Mouse (Mus musculus): ENCODE results near the gene Lrrk1.
A peak's percentile ranks its signal among the peaks of the same experiment; 100 is the strongest.

The Lrrk1 gene

DNA sequence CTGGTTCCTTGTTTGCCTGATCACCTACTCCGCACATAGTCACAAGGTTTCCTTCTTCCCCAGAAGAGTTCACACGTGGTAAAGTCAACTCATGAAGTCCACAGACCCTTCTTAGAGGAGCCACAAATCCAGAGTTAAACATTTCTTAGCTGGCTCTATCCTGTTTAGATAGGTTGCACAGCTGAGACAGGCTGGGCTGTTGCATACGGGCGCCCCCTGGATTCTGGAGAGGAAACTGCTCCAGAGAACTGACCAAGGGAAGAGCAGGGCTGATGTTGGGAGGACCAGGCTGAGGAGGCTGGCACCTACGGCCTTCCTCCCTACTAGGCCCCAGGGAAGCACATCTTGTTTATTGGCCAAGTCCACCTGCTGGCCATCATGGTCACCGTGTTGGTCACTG, 138.1 kb downstream of the Lrrk1 start:
- peak; percentile 71 for DNase-seq (ENCODE audit: low spot score)

DNA sequence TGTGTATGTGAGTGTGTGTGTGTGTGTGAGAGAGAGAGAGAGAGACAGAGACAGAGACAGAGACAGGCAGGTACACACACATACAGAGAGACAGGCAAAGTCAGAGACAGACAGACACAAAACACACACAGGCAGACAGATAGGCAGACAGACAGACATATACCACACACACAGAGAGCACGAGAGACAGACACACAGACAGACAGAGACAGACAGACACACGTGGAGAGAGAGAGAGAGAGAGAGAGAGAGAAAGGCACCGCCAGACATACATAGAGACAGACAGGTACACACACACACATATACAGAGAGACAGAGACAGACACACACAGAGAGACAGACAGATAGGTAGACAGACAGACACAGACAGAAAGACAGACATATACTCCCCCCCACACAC, 138.7 kb downstream of the Lrrk1 start:
- no peak for DNase-seq (ENCODE audit: low spot score)

DNA sequence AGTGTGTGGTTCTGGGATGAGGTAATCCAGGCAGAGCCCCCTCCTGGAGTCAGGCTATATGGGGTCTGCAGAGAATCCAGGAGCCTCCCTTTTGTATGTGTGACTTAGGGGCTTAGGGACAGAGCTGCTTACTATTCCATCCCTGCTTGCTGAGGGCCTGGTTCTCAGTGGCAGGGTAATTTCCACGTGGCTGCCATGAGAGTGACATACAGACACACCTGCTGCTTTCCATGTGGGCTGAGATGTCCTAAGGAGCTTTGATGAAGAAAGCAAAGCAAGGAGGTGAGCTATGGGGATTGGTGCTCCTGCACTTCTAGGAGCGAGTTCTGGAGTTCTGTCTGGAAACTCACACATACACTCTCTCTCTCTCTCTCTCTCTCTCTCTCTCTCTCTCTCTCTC, 139.1 kb downstream of the Lrrk1 start:
- DNase-seq (ENCODE audit: low spot score): no peak

DNA sequence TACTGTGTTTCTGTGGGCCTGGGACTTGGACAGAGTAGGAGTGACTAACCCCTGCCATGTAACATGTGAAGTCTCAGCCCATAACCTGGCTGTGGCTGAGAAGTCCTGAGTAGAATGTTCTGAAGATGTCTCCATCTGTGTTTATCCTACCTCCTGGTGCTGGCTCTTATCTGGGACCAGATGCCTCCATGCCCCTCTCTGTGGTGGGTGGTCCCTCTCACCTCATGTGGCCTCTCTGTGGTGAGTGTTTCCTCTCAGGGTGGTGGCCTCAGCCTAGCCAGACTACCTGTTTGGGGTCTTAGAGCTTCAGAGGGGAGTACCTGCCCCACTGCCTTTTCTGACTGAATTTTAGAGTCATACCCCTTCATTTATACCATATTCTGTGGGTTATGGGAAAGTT, 139.9 kb downstream of the Lrrk1 start:
- DNase-seq (ENCODE audit: low spot score): no peak

DNA sequence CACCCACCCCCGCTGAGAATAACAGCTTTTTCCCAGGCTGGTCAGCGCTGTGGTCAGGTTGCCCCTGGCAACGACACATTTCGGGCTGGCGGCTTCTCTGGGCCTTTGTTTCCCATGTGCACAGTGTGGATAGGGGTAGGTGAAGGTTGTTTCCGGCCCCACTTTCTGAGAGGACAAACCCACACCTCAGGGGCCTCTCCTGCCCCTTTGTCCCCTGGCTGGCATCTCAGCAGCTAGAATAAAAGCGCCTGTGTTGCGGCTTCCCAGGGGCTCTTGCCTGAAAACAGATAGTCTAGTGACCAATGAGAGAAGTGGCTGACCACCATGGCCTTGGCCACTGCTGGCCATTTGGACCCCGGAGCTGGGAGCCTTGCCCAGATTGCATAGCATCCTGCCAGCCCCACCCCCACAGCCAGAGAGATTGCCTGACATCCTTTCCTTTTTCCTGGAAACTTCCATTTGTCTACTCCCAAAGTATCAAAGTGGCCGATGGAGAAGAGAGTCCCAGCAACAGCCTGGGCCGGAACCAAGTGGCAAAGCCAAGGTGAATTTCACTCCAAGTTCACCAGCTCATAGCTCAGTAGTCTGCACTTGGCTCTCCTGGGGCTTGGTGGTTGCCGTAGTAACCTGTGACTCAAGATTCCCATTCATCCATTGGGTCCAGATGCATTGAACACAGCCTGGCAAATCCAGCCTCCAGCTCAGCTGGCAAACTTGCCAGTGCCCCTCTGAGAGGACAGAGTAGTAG, 140.7 kb downstream of the Lrrk1 start:
- no peak for DNase-seq (ENCODE audit: low spot score)

DNA sequence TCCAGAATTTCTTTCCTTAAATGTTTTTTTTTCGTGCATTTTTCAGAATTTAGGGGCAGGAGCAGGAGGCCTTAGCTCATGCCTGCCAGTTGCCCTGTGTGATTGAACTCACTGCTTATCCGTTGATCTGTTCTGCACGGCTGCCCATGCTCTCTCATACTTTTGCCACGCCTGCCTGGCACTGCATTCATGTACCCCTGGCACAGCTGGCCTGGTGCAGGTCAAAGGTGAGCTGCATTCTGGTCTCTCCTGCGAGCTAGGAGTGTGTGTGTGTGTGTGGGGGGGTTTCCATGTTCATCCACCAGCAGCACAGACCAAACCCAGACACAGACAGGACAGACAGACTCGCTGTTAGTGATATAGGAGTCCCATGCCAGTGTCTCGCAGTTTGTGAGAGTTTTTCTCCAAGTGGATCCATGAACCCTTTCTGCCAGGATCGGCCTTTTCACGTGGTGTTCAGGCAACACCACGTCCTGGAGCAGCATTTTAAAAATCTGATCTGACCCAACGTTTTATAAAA, 141.4 kb downstream of the Lrrk1 start:
- no peak for DNase-seq (ENCODE audit: low spot score)

DNA sequence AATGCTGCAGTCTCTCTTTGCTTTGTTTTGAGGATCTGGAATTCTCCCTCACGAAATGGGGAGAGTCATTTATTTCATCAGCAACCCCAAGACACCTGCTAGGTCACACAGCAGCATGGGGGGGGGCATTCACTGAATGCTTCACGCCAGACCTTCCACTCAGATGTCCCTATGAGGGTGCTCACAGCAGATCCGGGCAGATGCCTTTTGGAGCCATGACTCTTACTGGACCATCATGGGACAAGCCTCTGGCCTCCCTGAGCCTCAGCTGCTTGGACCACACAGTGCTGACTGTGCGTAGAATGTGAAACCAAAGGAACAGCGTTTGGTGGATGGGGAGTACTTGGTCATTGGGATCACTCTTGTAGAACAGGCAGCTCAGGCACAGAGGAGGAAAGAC, 142.5 kb downstream of the Lrrk1 start:
- DNase-seq (ENCODE audit: low spot score): no peak

DNA sequence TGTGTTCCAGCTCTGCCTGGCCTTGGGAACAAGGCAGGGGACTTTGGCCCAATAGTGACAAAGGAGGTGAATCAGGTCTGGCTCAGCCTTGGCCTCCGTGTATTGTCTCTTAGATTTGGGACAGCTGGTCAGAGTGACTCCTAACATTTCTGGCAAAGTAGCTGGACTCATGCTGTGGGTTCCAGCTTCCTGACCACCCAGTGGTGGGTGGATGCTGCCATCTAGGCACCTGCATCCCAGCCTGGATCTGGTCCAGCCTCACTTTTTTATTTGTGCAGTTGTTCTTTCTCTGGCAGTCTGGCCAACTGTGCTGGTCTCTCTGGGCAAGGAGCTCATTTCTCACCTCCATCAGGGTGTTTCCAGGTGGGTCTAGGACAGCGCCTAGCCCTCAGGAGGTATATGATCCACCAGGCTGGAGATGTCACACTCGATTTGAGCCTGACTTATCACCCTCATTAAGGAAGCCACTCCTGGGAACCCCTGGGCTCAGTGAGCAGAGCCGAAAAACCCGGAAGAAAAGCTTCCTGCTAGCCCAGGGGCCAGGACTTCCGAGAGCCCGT, 144.3 kb downstream of the Lrrk1 start:
- DNase-seq (ENCODE audit: low spot score): no peak

DNA sequence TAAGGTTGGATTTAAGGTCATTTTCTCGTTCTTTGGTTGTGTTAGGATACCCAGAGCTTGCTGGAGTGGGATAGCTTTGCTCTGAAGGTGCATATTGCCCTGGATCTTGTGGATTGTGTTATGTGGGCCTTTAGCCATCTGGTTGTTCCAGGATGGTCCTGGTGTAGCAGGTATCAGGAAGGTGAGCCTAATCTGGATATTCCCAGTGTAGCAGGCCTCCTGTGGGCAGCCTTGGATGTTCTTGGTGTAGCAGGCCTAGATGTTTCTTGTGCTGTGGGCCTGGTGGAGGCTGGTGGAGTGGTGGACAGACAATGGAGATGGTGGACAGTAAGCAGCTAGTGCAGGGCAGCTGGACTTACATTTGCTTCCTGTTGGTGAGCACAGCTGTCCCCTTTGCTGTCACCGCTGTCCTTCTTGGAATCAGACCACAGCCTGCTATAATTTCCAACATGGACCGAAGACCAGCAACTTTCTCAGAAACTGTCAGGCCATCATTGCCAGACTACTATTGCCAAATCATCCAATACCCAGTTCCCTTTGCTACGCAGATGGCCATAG, 146.2 kb downstream of the Lrrk1 start:
- DNase-seq (ENCODE audit: low spot score): no peak

DNA sequence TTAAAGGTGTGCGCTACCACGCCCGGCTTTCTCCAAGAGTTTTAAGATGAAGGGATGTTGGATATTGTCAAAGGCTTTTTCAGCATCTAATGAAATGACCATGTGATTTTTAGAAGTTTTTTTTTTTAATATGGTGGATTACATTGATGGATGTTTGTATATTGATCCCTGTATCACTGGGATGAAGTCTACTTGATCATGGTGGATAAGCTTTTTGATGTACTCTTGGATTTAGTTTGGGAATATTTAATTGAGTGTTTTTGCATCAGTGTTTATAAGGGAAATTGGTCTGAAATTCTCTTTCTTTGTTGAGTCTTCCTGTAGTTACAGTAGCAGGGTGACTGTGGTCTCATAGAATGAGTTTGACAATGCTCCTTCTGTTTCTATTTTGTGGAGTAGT, 150.0 kb downstream of the Lrrk1 start:
- no peak for DNase-seq (ENCODE audit: low spot score)

DNA sequence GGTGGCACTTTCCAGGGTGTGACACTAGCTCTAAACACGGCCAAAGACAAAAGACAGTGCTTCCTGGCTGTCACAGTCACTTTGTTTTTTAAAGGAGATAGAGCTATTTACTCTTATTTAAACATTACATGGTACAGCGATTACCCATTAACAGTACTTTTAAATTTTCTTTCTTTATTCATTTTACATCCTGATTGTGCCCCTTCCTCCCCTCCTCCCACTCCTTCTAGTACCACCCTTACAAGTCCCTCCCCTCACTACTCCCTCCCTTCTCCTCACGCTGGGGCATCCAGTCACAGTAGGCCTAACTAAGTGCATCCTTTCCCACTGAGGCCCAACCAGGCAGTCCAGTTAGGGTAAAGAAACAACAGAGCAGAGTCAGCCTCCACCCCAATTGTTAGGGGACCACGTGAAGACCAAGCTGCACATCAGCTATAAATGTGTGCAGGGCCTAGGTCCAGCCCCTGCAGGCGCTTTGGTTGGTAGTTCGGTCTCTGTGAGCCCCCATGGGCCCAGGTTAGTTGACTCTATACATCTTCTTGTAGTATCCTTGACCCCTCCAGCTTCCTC, 154.1 kb downstream of the Lrrk1 start:
- DNase-seq (ENCODE audit: low spot score): no peak

DNA sequence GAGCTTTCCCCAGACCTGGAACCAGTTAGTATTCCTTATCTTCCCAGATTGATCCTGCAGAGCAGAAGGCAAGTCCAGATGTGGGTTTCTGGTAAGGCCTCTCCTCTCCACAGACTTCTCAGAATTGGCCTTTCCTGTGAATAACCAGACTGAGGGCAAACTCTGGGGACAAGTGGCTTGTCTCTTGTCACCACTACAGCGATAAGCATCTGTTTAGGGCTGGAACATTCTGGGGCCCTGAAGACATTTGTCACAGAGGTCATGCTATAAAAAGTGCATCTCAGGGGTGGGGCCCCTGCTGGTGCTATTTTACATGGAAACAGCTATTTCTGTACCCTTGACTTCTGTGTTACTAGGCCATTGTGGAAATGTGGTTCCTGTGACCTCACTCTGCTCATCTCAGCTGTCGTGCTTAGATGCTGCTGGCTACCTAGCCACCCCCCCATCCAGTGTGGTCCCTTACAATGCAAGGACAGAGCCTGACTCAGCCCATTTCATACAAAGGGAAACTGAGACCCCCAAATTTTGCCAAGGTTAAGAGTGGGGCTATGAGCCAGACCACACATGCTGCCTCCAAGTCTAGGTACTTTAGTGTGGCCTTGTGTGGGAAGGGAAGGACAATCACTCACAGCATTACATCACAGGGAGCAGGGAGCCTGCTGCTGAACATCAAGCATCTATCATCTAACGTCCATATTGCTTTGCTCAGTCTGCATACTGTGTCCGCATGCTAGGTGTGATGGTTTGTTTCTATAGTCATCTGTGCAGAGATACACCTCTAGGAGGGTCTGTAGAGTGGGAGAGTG, 154.8 kb downstream of the Lrrk1 start:
- DNase-seq (ENCODE audit: low spot score): no peak

DNA sequence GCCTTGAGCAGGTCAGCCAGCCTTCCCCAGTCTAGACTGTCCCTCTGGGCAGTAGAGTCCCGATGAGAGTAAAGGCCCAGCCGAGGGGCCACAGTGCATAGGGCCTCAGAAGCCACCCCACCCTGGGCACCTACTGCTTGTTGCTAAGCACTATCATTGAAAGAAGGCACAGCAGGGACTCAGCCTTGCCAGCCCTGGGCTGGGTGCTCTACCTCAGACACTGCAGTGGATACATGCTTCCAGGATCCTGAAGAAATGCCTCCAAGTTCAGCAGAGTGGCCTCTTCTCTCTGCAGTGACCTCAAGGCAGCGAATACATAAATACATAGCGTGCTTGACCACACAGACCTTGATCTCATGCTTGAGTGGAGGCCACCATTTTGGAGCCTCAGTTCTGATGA, 156.3 kb downstream of the Lrrk1 start:
- DNase-seq (ENCODE audit: low spot score): no peak

DNA sequence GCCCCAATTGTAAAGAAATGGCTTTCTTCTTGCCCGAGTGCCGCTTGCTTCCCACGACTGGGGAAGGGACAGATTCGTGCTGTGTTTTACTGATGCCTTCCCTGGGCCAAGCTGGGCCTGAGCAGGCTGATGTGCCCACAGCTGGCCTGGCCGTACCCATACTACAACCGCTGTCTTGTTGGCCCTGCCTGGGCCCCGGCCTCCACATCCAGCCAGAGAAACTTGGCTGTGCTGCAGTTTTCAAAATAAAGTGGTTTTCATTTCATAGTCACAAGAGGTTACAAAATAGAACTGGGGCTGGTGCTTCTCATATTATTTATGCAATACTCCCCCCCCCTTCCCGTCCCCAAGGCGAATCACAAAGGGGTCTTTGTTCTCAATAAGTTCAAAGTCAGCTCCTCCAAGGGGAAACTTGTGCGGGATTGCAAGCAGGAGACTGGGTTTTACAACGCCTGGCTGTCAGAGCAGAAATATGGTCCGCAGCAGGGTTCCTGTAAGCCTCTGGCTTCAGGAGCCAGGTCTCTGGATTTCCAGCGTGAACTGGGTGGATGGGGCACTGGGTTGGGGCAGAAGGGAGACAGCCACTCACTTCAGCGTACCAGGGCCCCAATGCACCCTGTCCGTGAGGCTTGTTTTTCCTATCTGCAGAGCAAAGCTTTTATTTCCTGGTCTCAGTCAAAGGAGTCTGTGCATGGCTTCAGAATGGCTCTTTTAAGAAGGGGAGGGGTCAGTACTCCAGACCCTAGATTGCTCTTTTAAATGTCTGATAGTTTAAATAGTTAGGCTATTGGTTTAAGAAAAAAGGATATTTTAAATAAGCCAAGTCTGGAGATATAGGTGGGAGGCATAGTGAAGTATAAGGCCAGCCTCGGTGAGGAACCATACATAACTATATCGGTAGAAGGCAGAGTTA, 157.3 kb downstream of the Lrrk1 start:
- no peak for DNase-seq (ENCODE audit: low spot score)

DNA sequence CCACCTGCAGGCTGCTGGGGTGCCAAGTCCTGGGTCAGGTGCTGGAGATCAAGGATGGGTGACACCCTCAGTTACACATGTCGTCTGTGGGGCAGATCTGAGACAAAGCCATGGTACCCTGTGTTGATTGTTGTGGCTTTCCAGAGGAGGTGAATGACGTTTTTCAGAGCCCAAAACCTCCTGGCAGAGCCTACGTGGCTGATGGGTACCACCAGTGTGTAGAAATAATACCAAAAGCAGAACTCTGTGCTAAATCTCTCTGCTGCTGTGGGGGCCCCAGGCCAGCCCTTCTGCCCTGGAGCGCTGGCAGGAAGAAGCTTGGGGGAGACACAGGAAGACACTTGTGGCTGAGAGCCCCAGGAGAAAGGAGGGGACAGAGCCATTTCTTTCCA, 157.9 kb downstream of the Lrrk1 start:
- no peak for DNase-seq (ENCODE audit: low spot score)

DNA sequence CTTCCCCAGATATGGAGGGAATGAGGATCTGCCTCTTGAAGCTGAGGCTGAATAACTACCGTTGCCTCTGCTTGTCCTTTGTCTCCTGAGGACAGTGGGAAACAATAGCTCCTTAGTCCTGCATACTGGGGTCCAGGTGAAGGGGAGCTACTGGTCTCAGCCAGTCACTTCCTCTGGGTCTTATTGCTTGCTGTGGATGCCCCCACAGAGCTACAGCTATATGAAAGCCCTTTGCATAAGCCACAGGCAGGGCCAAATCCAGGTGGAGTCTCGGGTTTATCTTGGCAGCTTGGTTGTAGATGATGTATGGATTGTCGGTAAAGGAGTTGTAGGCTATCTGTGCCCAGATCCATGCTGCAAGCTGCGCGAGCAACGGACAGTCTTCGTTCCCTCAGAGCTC, 158.7 kb downstream of the Lrrk1 start:
- no peak for DNase-seq (ENCODE audit: low spot score)

DNA sequence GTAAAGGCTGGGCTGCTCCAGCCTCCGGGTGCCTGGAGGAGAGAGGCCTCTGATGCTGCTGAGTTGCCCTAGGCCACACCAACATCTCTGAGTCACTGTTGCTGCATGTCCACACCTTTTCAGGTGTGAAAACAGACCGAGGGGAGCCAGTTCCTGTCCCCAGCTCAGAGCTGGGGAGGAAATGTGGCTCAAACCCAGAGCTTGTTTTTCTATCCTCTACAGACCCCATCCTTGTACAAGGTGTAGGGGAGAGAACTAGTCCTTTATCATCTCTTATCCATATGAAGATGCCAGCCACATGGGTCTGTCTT, 159.6 kb downstream of the Lrrk1 start:
- DNase-seq (ENCODE audit: low spot score): no peak

DNA sequence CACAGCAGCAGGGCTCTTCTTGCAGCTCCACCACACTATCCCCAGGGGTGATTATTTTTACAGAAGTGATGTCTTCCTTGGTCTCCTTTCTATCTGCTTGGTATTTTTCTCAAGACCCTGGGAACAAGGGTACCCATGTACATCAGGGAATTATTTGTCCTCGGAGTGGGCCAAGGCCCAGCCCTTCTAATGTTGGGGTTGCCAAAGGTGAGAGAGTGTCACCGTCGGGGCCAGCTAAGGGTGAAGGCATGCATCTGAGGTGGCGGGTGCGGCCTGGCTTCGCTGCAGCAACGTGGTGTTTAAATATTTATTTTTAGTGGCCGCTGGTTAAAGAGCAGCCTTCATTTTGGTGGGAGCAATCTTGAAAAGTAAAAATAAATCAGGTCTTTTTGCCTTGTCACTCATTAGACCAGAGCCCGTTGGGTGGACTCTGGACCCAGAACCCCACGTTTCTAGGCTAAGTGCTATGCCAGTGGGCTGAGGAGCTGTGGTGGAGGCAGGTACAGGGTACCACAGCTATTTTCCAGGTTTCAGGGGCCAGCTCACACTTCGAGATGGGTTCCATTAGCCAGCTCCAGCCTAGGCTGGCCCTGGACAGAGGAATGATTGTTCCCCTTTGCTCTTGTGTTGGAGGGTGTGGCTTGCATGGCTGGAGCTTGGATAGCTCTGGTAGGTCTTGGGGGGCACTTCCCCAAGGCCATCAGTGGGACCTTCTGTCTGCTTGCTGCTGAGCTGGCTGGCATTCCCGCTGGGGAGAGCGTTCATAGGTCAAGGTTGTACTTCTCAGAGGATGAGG, 160.1 kb downstream of the Lrrk1 start:
- DNase-seq (ENCODE audit: low spot score): no peak

DNA sequence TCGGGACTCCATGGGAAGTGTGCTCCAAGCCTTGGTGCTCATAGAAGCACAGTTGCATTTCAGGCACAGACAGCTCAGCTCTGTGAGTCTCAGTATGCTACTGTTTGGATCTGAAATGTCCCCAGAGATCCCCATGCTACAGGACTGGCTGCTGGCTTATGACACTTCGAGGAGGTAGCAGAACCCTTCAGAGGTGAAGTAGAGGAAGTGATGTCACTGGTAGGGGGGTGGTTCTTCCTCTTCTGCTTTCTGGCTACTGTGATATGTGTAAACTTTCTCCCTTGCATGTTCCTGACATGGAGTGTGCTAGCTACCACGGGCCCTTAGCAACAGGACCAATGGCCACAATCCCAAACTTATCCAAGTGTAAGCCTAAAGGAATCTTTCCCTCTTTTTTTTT, 162.3 kb downstream of the Lrrk1 start:
- no peak for DNase-seq (ENCODE audit: low spot score)

DNA sequence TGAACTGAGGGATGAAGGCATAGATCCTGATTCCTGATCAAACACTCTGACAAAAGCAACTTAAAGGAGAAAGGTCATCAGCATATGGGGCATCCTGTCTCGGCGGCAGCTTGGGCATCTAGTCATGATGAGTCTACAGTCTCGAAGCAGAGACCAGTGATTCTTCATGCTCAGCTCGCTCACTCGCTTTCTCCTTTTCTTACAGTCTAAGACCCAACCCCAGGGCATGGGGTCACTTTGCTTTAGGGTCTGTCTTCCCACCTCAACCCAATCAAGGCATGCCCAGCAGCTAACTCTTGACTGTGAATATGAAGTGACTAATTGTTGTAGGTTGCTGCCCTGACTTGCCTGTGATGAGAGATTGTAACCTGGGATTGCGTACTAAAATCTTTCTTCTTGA, 163.6 kb downstream of the Lrrk1 start:
- DNase-seq (ENCODE audit: low spot score): no peak

DNA sequence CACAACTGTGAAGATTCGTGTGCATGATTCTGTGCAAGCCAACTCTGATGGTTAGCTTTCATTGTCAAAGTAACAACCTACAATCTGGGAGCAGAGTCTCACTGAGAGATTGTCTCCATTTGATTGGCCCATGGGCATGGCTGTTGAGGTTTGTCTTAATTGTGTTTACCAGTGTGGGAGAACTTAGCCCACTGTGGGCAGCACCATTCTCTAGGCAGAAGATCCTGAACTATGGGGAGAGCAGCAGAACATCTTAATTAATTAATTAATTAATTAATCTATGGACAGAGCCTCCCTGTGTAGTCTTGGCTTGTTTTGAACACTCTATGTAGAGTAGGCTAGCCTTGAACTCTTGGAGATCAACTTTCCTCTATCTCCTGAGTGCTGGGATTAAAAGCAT, 164.4 kb downstream of the Lrrk1 start:
- DNase-seq (ENCODE audit: low spot score): no peak
